Mouse (Mus musculus) spleen, embryonic (tissue): ENCODE measurements at regions not wholly inside any gene's neighbourhood (a gene's known extent, or its start where the extent isn't known, plus 50 kb on each side); places are given as distances from the start of the nearest gene placed in this dataset.

Source experiments
- CTCF ChIA-PET: fragments of 350-600 bp; sonication (Branson Sonifier 250); formaldehyde crosslinking; loops from one replicate; lab custom pipeline; 2022; lab: Charles Lee

DNA sequence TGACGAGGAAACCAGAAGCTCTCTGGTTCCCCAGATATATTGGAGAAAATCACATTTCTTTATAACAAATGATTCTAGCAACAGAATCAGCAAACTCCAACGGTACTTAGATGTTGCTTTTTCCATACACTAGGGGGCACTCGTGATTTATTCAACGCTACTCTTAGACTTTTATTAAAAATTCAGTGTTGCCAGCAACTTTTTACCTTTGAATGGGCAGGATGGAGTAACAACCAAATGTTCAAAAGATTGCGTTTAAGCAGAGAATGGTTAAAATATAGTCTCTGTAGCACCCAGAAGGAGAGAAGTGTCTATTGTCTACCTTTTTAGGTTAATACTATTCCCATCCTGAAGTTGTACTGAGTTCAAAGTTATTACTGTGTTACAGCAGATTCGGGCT, 715.4 kb upstream of the Cblb start:
- CTCF ChIA-PET, result interaction anchor here (0.7 to 1.5 kb wide), 5 partner anchors 495 to 994 kb away, joined by 3 to 13 read pairs (median 3); no protein-coding TSS in a partner anchor

- CTCF ChIA-PET, result no interaction called here
These were observed 698.8 kb upstream of the Cblb start for GRCm38 (mm10) chr16:51332262-51332661.

DNA sequence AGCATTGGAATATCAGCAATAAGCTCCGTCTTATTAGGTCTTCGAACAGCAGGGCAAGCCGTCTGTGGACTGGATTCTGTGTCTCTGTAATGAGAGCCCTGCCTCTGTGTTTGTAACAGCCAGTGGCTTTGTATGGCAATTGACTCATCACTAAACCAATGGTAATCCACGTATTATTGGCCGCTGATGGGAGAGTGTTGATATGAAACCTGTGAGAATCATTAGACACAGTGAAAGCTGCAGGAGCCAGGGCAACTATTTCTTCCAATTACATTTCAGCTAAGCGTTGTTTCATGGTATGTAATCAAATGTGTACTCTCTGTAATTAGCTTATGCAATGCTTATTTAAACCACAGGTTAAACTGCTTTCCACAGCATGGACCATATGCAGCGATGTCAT, 696.1 kb upstream of the Cblb start:
- CTCF ChIA-PET, result interaction anchor here (0.6 kb wide), 1 partner anchor 896 kb away, joined by 3 read pairs; no protein-coding TSS in a partner anchor

DNA sequence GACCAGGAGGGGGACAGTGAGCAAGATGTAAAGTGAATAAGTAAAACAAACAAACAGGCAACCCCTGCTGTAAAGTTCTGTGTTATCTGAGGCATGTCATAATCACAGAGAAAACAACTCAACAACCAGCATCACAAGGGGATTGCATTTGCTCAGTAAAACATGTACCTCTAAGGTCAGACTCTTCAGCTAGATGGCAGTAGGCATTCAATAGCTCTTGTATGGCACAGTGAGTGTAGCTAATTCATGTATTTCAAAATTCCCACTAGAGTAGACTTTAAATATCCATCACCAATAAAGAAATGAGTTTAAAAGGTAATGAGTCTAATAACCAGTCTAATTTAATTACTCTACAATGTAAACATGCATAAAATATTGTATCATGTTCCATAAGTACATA, 683.9 kb upstream of the Cblb start:
- CTCF ChIA-PET, result no interaction called here

DNA sequence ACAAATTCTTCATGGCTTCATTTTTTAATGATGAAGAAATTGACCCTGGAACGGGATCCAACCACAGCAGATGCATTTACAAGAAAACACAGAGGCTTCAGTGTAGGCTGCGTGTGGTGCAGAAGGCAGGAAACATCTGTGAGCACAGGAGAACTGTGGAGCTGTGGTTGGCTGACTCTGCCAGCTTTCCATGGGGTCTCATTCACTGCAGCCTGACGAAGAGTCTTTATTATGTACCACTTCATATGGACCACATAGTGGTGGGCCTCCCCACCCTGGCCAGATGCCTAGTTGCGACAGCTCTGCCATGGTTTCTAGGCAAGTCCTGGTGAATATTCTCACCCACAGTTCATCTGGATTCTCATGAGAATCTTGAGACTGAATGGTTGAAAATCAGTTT, 678.9 kb upstream of the Cblb start:
- CTCF ChIA-PET, result no interaction called here

DNA sequence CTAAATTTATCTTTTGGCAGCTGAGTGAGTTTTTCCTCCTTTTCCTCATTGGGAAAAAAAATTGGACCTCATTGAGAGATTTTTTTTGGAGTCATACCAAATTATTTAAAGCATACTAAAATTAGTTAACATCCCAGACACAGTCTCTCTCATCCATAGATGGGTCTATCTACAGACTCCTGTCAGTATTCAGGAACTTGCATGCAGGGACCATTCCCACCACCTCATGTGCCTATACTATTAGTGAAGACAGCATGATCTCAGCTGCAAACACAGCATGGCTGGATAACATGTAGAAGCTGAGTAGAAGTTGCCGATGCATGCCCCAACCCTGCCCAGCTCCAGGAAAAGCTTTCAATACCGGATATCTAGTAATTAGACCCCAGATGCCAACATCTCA, 677.2 kb upstream of the Cblb start:
- CTCF ChIA-PET, result no interaction called here

DNA sequence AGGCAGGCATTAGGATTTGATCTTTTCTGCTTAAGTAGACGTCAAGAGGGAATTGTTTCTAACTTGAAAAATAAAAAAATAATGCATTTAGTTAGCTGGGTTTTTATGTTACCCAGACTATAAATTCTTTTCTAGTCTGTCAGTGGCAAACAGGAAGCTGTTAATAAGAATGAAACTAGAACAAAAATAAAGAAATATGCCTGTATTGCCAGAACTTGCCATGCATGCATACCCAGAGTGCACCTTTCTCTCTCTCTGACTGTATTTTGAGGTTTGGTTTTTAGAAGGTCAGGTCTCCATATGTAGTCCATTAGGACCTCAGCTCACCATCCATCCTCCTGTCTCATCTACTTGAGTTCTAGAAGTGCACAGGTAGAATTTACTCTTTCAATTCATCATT, 661.0 kb upstream of the Cblb start:
- CTCF ChIA-PET, result interaction anchor here (0.6 kb wide), 1 partner anchor 9 kb away, joined by 3 read pairs; no protein-coding TSS in a partner anchor

DNA sequence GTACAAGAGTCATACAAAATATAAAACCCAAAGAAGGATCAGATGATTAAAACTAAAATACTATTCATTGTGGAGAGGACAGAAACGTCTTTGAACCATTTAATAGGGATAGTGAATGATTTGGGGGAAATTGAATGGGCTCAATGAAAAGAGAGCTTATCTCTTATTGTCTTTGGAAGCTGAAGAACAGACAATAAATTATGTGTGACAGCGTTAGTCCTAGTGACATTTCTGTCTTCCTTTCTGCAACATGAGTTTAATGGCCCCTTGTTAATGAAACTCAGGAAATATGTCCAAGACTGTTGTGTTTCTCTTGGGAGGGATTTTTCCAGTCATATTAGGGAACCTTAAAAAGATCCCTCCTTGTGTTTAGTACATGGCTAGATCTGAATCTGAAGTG, 644.6 kb upstream of the Cblb start:
- CTCF ChIA-PET, result no interaction called here

DNA sequence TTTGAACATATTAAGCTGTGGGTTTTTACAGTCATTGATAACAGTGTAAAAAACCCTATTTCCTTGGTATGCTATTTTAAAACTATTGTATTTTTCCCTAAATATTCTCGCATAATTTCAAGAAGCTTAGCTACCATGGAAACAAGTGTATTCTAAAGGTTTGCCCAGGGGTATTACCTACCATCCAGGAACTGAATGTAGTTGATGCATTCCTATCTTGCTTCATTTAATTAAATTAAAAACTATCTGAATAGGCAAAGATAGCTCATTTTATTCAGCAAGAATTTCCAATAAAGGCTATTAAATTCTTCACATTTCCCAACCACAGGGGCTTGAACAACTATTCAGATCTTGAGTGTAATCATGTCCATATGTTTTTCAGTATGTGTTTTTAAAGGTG, 643.5 kb upstream of the Cblb start:
- CTCF ChIA-PET, result no interaction called here

- CTCF ChIA-PET, result no interaction called here
These were observed 637.2 kb upstream of the Cblb start for GRCm38 (mm10) chr16:51393871-51394270.
